Mouse (Mus musculus) embryonic fibroblast, embryonic 13.5 days (primary cell): ENCODE data around the gene Hpse2.

Source experiments
- CTCF ChIP-seq: IDR thresholded peaks from 2 replicates; pipeline ENCODE4 v1.5.1; 2011; ENCODE audit warnings: mild to moderate bottlenecking, control low read depth, low read length, moderate library complexity, borderline replicate concordance; ENCODE audit not compliant: insufficient read depth
- POLR2A ChIP-seq: IDR thresholded peaks from 2 replicates; pipeline ENCODE4 v1.6.1; 2011; ENCODE audit warnings: low read depth, mild to moderate bottlenecking, control low read depth, low read length, moderate library complexity

- TF ChIP-seq CTCF (no peak), POLR2A (no peak)
These were observed 555.0 kb downstream of the Hpse2 start for GRCm38 (mm10) chr19:42833126-42833525.
